Mouse (Mus musculus) heart, embryonic 10.5 days (tissue): ENCODE data around the gene Ak9. TPM values are rescaled to one million over a fixed set of nuclear protein-coding genes. Genes with fewer than 3 reads are reported as not detected.

Source experiments
- DNase-seq: peaks from one replicate; pipeline ENCODE4 v3.0.0-alpha.2; 2017; ENCODE audit warnings: low spot score
- H3K27ac ChIP-seq: fragments of 300-500 bp; sonication (generic); 2 replicates; pipeline ENCODE4 v1.5.1; 2016; ENCODE audit warnings: mild to moderate bottlenecking
- H3K27me3 ChIP-seq: fragments of 300-500 bp; sonication (generic); 2 replicates; pipeline ENCODE4 v1.6.1; 2016; ENCODE audit warnings: mild to moderate bottlenecking; ENCODE audit not compliant: poor library complexity, insufficient read depth, severe bottlenecking
- H3K36me3 ChIP-seq: fragments of 300-500 bp; sonication (generic); 2 replicates; pipeline ENCODE4 v1.6.1; 2016; ENCODE audit warnings: mild to moderate bottlenecking, moderate library complexity
- H3K4me1 ChIP-seq: fragments of 300-500 bp; sonication (generic); 2 replicates; pipeline ENCODE4 v1.6.1; 2016; ENCODE audit warnings: mild to moderate bottlenecking
- H3K4me3 ChIP-seq: fragments of 300-500 bp; sonication (generic); 2 replicates; pipeline ENCODE4 v1.5.1; 2016; ENCODE audit warnings: mild to moderate bottlenecking, moderate library complexity
- H3K9me3 ChIP-seq: fragments of 300-500 bp; sonication (generic); 2 replicates; pipeline ENCODE4 v1.6.1; 2016; ENCODE audit warnings: mild to moderate bottlenecking, moderate library complexity
- WGBS: fragments of 180-500 bp; shearing (Covaris S2); methylation state at CpG from one replicate; pipeline ENCODE4 v1.1.7; 2016; 5-methylcytosine and 5-hydroxymethylcytosine counted together
- polyA plus RNA-seq: library from polyadenylated mRNA; unstranded; fragments of >200 nt; fragmentation: Nextera tagmentation; extraction: Ambion mirVana; gene quantifications from 2 replicates; pipeline ENCODE4 v1.2.1, GENCODE M21; 2016

Gene Ak9
- polyA plus RNA-seq, 1 experiment from 2014 or later, result 0.03 TPM

GRCm38 (mm10) chr10:41435141-41435540 is 131.4 kb downstream of the Ak9 start:
- Histone ChIP-seq H3K36me3 (no peaks in the 10 kb centered on the region), H3K9me3 (no peaks in the 10 kb centered on the region), H3K27ac (no peak overlapping the region), H3K4me1 (no peaks in the 10 kb centered on the region), H3K4me3 (no peak overlapping the region), H3K27me3 (peaks cover 7% of the 10 kb centered on the region)
- peak; percentile 72 for DNase-seq
- WGBS, result 23% methylated on average over 3 of the region's 3 CpGs

- Histone ChIP-seq H3K9me3 (no peaks in the 10 kb centered on the region), H3K4me3 (no peak overlapping the region), H3K36me3 (peaks cover 15% of the 10 kb centered on the region), H3K27ac (no peak overlapping the region), H3K4me1 (peaks cover 16% of the 10 kb centered on the region), H3K27me3 (no peaks in the 10 kb centered on the region)
- 71% methylated on average over 1 of the region's 1 CpGs for WGBS
- no peak for DNase-seq
These were observed 144.4 kb downstream of the Ak9 start for GRCm38 (mm10) chr10:41448216-41448615.

- DNase-seq, result no peak
- peaks cover 16% of the 10 kb centered on the region for H3K4me1 ChIP-seq
- peaks cover 18% of the 10 kb centered on the region for H3K36me3 ChIP-seq
- no peaks in the 10 kb centered on the region for H3K27me3 ChIP-seq
- 21% methylated on average over 14 of the region's 14 CpGs for WGBS
- H3K4me3 ChIP-seq, result peak overlapping the region; percentile 84
- peak overlapping the region; percentile 87 for H3K27ac ChIP-seq
- H3K9me3 ChIP-seq, result no peaks in the 10 kb centered on the region
These were observed 145.9 kb downstream of the Ak9 start for GRCm38 (mm10) chr10:41449684-41450083.

GRCm38 (mm10) chr10:41450137-41450670 is 146.4 kb downstream of the Ak9 start, which contains the start of gene Zbtb24:
TSS of gene Zbtb24 (plus strand) at chr10:41450383.
- no peaks in the 10 kb centered on the region for H3K9me3 ChIP-seq
- DNase-seq, result peak; percentile 98
- WGBS, result under 1% methylated on average over 49 of the region's 49 CpGs
- peaks cover 22% of the 10 kb centered on the region for H3K36me3 ChIP-seq
- no peaks in the 10 kb centered on the region for H3K27me3 ChIP-seq
- peak within 1 kb of the TSS; percentile 87 for H3K27ac ChIP-seq
- H3K4me1 ChIP-seq, result peaks cover 16% of the 10 kb centered on the region
- peak within 1 kb of the TSS; percentile 84 for H3K4me3 ChIP-seq

- peaks cover 27% of the 10 kb centered on the region for H3K36me3 ChIP-seq
- H3K4me1 ChIP-seq, result peaks cover 16% of the 10 kb centered on the region
- WGBS, result 54% methylated on average over 18 of the region's 18 CpGs
- peak overlapping the region; percentile 87 for H3K27ac ChIP-seq
- no peaks in the 10 kb centered on the region for H3K9me3 ChIP-seq
- H3K4me3 ChIP-seq, result peak overlapping the region; percentile 84
- H3K27me3 ChIP-seq, result no peaks in the 10 kb centered on the region
- no peak for DNase-seq
These were observed 147.2 kb downstream of the Ak9 start for GRCm38 (mm10) chr10:41450780-41451522.

GRCm38 (mm10) chr10:41451656-41452055 is 147.9 kb downstream of the Ak9 start:
- Histone ChIP-seq H3K27ac (0 out of 2 replicates have a peak overlapping the region, but pooled peaks have one; percentile 6), H3K9me3 (no peaks in the 10 kb centered on the region), H3K27me3 (no peaks in the 10 kb centered on the region), H3K36me3 (peaks cover 34% of the 10 kb centered on the region), H3K4me1 (peaks cover 22% of the 10 kb centered on the region), H3K4me3 (no peak overlapping the region)
- 92% methylated on average over 9 of the region's 9 CpGs for WGBS
- DNase-seq, result no peak

GRCm38 (mm10) chr10:41452791-41453190 is 149.0 kb downstream of the Ak9 start:
- Histone ChIP-seq H3K4me3 (no peak overlapping the region), H3K4me1 (peaks cover 24% of the 10 kb centered on the region), H3K27ac (no peak overlapping the region), H3K36me3 (peaks cover 43% of the 10 kb centered on the region), H3K9me3 (no peaks in the 10 kb centered on the region), H3K27me3 (no peaks in the 10 kb centered on the region)
- whole genome bisulfite sequencing, result 86% methylated on average over 3 of the region's 3 CpGs
- DNase-seq, result no peak

GRCm38 (mm10) chr10:41459990-41460389 is 156.2 kb downstream of the Ak9 start:
- no peak for DNase-seq
- no peak overlapping the region for H3K27ac ChIP-seq
- WGBS, result 70% methylated on average over 4 of the region's 4 CpGs
- peaks cover 23% of the 10 kb centered on the region for H3K4me1 ChIP-seq
- no peaks in the 10 kb centered on the region for H3K27me3 ChIP-seq
- no peak overlapping the region for H3K4me3 ChIP-seq
- H3K36me3 ChIP-seq, result peaks cover 59% of the 10 kb centered on the region
- no peaks in the 10 kb centered on the region for H3K9me3 ChIP-seq

GRCm38 (mm10) chr10:41460501-41460900 is 156.7 kb downstream of the Ak9 start:
- Histone ChIP-seq H3K27me3 (no peaks in the 10 kb centered on the region), H3K36me3 (peaks cover 59% of the 10 kb centered on the region), H3K9me3 (no peaks in the 10 kb centered on the region), H3K27ac (no peak overlapping the region), H3K4me3 (no peak overlapping the region), H3K4me1 (peaks cover 23% of the 10 kb centered on the region)
- WGBS, result 15% methylated on average over 2 of the region's 2 CpGs
- no peak for DNase-seq

- Histone ChIP-seq H3K4me1 (peaks cover 21% of the 10 kb centered on the region), H3K36me3 (peaks cover 56% of the 10 kb centered on the region), H3K4me3 (no peak overlapping the region), H3K27ac (no peak overlapping the region), H3K27me3 (no peaks in the 10 kb centered on the region), H3K9me3 (no peaks in the 10 kb centered on the region)
- WGBS, result 84% methylated on average over 3 of the region's 3 CpGs
- DNase-seq, result no peak
These were observed 157.4 kb downstream of the Ak9 start for GRCm38 (mm10) chr10:41461057-41461722.

GRCm38 (mm10) chr10:41464401-41464955 is 160.7 kb downstream of the Ak9 start:
- DNase-seq, result no peak
- Histone ChIP-seq H3K4me1 (peaks cover 13% of the 10 kb centered on the region), H3K9me3 (no peaks in the 10 kb centered on the region), H3K4me3 (no peak overlapping the region), H3K27me3 (no peaks in the 10 kb centered on the region), H3K27ac (no peak overlapping the region), H3K36me3 (peaks cover 34% of the 10 kb centered on the region)
- 55% methylated on average over 15 of the region's 15 CpGs for WGBS

- Histone ChIP-seq H3K27me3 (no peaks in the 10 kb centered on the region), H3K9me3 (no peaks in the 10 kb centered on the region)
- 51% methylated on average over 6 of the region's 6 CpGs for WGBS
These were observed 163.5 kb downstream of the Ak9 start for GRCm38 (mm10) chr10:41467325-41467724.

GRCm38 (mm10) chr10:41470693-41471092 is 166.9 kb downstream of the Ak9 start:
- peaks cover 6% of the 10 kb centered on the region; the same call in 1 of the 2 replicates for H3K36me3 ChIP-seq
- H3K27me3 ChIP-seq, result no peaks in the 10 kb centered on the region
- DNase-seq, result no peak
- no peaks in the 10 kb centered on the region for H3K9me3 ChIP-seq
- no peak overlapping the region for H3K4me3 ChIP-seq
- peaks cover 38% of the 10 kb centered on the region for H3K4me1 ChIP-seq
- 87% methylated on average over 3 of the region's 3 CpGs for WGBS
- H3K27ac ChIP-seq, result no peak overlapping the region

More at GRCm38 (mm10) chr10:41467325-41467724, 163.5 kb downstream of the Ak9 start:
- Histone ChIP-seq H3K4me3 (no peak overlapping the region), H3K36me3 (peaks cover 27% of the 10 kb centered on the region), H3K27ac (no peak overlapping the region), H3K4me1 (0 out of 2 replicates have a peak, but pooled peaks cover 6% of the 10 kb centered on the region)
- DNase-seq, result no peak
